Mouse (Mus musculus): ENCODE results near the gene Ufsp1. TPM values are rescaled to one million over a fixed set of nuclear protein-coding genes. Genes with fewer than 3 reads are reported as not detected.
"Not testable (repeated sequence)": the region's sequence is repeated elsewhere in the genome, so short reads cannot be mapped to it uniquely, and the experiment has no call there.

Ufsp1 gene
- polyA plus RNA-seq (2016; fragmentation: Nextera tagmentation; extraction: Ambion mirVana), result 6.0 and 7.2 TPM in 2 replicates

DNA sequence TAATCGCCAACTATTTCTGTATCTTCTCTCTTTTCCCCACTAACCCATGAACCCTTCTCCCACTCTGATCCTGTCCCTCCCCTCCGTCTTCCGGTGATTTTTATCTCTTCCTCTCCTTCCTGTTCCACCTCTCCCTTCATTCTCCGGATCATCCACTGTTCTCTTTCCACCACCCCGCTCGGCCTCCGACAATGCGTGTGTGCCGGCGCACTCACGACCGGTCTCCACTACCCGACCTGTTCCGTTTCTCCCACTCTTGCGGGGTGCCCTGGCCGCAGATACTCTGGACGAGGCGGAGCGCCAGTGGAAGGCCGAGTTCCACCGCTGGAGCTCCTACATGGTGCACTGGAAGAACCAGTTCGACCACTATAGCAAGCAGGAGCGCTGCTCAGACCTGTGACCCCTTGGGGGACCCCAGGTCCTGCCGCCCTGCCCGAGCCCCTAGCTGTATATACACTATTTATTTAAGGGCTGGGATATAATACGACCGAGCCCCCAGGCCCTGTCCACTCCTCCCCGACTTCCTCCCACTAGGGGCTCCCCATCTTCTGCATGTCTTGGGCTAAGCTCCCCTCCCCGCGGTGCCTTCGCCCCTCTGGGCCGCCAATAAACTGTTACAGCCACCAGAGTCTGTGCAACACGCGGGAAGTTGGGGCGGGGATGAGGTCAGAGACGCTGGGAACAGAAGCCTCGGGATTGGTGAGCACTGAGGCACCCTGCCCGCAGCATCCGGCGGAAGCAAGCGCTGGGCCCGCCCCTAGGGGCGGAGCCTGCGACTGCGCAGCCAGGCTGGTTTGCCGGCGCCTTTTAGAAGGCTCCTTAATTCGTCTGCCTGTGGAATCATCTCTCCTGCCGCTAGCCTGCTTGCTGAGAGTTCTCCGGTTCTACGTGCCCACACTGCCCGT is at the start of gene Ufsp1:
TSS of gene Ufsp1 (plus strand) at position 791 of the 905 bp plus-strand sequence.
- ATAC-seq (ENCODE audit: low FRiP score), result peak; percentile 97
- peaks cover 40% of the 10 kb centered on the region for H3K27me3 ChIP-seq
- H3K27ac ChIP-seq, result peak within 1 kb of the TSS; percentile 93
- H3K36me3 ChIP-seq (replicated peaks), result peaks cover 43% of the 10 kb centered on the region
- H3K9me3 ChIP-seq, result no peaks in the 10 kb centered on the region
- peak within 1 kb of the TSS; percentile 82 for H3K4me2 ChIP-seq
- peak within 1 kb of the TSS; percentile 47 for H3K4me3 ChIP-seq (replicated peaks)
- peak within 1 kb of the TSS; percentile 64 for H3K9ac ChIP-seq
- H3K4me1 ChIP-seq, result peaks cover 26% of the 10 kb centered on the region
- under 1% methylated on average over 52 of the region's 52 CpGs for WGBS

DNA sequence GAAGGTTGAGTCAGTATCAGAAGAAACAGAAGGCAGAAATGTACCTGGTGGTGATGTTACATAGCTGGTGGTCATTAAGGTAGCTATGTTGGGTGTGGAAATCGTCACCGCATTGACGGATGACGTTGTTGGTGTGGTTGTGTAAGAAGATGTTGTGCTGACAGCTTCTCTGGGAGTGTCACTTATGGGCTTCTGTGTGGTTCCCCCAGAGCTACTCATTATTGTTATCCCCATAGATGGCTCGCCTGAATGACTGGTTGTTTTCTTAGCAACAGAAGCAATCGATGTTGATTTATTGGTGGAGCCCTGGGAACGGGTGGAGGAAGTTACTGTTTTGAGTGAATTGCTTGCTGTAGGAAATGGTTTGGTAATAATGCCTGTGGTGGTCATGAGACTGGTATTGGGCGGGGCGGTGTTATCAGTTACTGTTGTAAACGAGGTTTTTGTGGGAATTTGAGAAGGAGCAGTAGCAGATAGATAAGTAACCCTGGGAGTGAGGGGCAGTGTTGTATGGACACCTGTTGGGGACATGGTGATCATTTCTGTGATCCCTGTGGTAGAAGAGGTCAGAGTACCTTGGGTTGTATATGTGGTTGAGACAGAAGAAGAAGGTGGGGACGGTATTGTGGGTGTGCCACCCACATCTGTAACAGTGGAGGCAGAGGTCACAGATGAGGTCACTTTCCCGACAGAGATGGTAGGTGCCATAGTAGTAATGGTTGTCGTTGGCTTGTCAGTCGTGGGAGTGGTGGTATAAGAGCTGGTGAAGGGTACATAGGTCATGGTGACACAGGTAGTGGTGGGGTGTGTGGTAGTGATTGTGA is 30.3 kb upstream of the Ufsp1 start:
- Histone ChIP-seq H3K36me3 (replicated peaks) (no peaks in the 10 kb centered on the region), H3K4me2 (no peak overlapping the region), H3K9ac (no peak overlapping the region), H3K4me1 (peaks cover 5% of the 10 kb centered on the region; the same call in 1 of the 2 replicates), H3K27me3 (no peaks in the 10 kb centered on the region), H3K27ac (no peak overlapping the region), H3K9me3 (no peaks in the 10 kb centered on the region), H3K4me3 (replicated peaks) (no peak overlapping the region)
- 91% methylated on average over 14 of the region's 14 CpGs for WGBS
- ATAC-seq (ENCODE audit: low FRiP score), result no peak

GRCm38 (mm10) chr5:137264787-137265186 is 29.6 kb upstream of the Ufsp1 start:
- ATAC-seq (ENCODE audit: low FRiP score), result no peak
- H3K9ac ChIP-seq, result no peak overlapping the region
- no peaks in the 10 kb centered on the region for H3K27me3 ChIP-seq
- H3K27ac ChIP-seq, result no peak overlapping the region
- WGBS, result 93% methylated on average over 11 of the region's 11 CpGs
- H3K4me2 ChIP-seq, result no peak overlapping the region
- no peaks in the 10 kb centered on the region for H3K9me3 ChIP-seq
- H3K36me3 ChIP-seq (replicated peaks), result no peaks in the 10 kb centered on the region
- H3K4me3 ChIP-seq (replicated peaks), result no peak overlapping the region
- H3K4me1 ChIP-seq, result peaks cover 5% of the 10 kb centered on the region; the same call in 1 of the 2 replicates

DNA sequence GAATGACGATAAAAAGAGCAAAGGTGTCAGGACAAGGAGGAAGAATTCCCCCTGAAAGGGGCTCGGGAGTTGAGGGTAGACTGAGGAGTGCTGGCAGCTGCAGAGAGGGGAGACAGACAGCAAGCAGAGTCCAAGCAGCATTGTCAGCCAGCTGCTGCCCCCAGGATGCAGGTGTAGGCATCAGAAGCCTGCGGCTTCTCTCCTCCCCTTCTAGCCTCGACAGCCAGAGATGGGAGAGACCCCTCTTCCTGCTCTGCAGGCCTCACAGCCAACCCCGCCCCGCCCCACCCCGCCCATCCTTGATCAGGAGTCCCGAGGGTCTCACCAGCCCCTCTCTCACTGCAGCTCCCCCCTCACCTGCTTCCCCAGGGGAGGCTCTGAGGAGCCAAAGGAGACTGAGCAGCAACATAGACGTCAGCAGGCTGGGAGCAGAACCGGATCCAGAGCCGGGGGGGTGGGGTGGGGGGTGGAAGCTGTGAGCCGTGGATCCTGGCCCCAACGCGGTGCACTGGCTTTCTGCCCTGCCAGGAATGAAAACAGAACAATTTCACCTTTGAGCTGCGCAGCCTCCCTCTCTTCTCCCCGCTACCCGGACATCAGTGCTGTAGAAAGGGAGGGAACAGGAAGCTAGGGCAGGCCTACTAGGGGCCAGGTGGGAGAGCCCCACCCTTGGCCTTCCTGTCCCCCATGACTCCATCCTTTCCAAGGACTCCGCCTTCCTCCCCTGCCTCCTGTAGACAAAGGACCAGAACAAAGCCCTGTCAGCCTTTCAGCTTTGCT is 26.1 kb upstream of the Ufsp1 start:
- H3K27me3 ChIP-seq, result no peaks in the 10 kb centered on the region
- peaks cover 5% of the 10 kb centered on the region; the same call in 1 of the 2 replicates for H3K4me1 ChIP-seq
- H3K9ac ChIP-seq, result no peak overlapping the region
- H3K9me3 ChIP-seq, result peaks cover 6% of the 10 kb centered on the region
- H3K27ac ChIP-seq, result no peak overlapping the region
- H3K4me2 ChIP-seq, result 0 out of 2 replicates have a peak overlapping the region, but pooled peaks have one; percentile 6
- 30% methylated on average over 14 of the region's 18 CpGs for WGBS
- no peaks in the 10 kb centered on the region for H3K36me3 ChIP-seq (replicated peaks)
- no peak overlapping the region for H3K4me3 ChIP-seq (replicated peaks)
- no peak for ATAC-seq (ENCODE audit: low FRiP score)

GRCm38 (mm10) chr5:137277360-137278342 is 16.8 kb upstream of the Ufsp1 start:
- Histone ChIP-seq H3K4me2 (no peak overlapping the region), H3K27ac (no peak overlapping the region), H3K27me3 (peaks cover 18% of the 10 kb centered on the region; the same call in 1 of the 2 replicates), H3K9me3 (peaks cover 6% of the 10 kb centered on the region), H3K9ac (no peak overlapping the region), H3K4me1 (no peaks in the 10 kb centered on the region), H3K36me3 (replicated peaks) (no peaks in the 10 kb centered on the region), H3K4me3 (replicated peaks) (no peak overlapping the region)
- ATAC-seq (ENCODE audit: low FRiP score), result no peak
- WGBS, result 55% methylated on average over 18 of the region's 18 CpGs

DNA sequence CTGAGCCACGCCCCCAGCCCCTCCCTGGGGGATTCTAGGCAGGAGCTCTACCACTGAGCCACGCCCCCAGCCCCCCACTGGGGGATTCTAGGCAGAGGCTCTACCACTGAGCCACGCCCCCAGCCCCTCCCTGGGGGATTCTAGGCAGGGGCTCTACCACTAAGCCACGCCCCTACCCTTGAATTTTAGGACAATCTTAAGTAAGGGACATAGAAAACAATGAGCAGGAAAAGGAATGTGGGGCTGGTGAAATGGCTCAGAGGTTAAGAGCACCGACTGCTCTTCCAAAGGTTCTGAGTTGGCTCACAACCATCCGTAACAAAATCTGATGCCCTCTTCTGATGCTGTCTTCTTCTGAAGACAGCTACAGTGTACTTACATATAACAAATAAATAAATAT is 10.0 kb upstream of the Ufsp1 start:
- H3K4me1 ChIP-seq, result peaks cover 28% of the 10 kb centered on the region
- 85% methylated on average over 5 of the region's 6 CpGs for WGBS
- not testable (repeated sequence) for ATAC-seq (ENCODE audit: low FRiP score)

GRCm38 (mm10) chr5:137285045-137285444 is 9.4 kb upstream of the Ufsp1 start:
- no peak for ATAC-seq (ENCODE audit: low FRiP score)
- no peaks in the 10 kb centered on the region for H3K9me3 ChIP-seq
- no peak overlapping the region for H3K4me2 ChIP-seq
- H3K36me3 ChIP-seq (replicated peaks), result no peaks in the 10 kb centered on the region
- no peak overlapping the region for H3K27ac ChIP-seq
- WGBS, result 62% methylated on average over 5 of the region's 5 CpGs
- no peak overlapping the region for H3K4me3 ChIP-seq (replicated peaks)
- H3K4me1 ChIP-seq, result peaks cover 28% of the 10 kb centered on the region
- peaks cover 35% of the 10 kb centered on the region for H3K27me3 ChIP-seq
- H3K9ac ChIP-seq, result no peak overlapping the region

More for the DNA sequence above, 10.0 kb upstream of the Ufsp1 start:
- not testable (repeated sequence) for H3K9me3 ChIP-seq; H3K4me2 ChIP-seq; H3K9ac ChIP-seq; H3K27ac ChIP-seq; H3K4me3 ChIP-seq (replicated peaks); H3K36me3 ChIP-seq (replicated peaks)
- H3K27me3 ChIP-seq, result peaks cover 29% of the 10 kb centered on the region

DNA sequence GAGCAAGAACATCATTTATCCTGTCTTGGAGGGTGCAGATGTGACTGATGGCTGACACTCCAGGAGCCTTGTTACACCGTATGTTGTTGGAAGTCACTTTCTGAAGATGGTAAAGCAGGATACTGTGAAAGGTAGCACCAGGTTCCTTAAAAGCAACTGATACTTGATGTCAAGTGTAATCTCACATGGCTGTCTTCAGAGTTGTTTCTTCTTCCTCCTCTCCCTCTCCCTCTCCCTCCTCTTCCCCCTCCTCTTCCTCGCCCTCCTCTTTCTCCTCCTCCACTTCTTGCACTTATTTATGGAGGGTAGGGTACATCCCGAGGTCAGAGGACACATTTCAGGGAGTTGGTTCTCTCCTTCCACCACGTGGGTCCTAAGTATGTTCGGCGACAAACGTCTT is 8.4 kb upstream of the Ufsp1 start:
- H3K4me2 ChIP-seq, result no peak overlapping the region
- H3K27ac ChIP-seq, result no peak overlapping the region
- no peak overlapping the region for H3K9ac ChIP-seq
- no peaks in the 10 kb centered on the region for H3K36me3 ChIP-seq (replicated peaks)
- no peaks in the 10 kb centered on the region for H3K9me3 ChIP-seq
- peaks cover 45% of the 10 kb centered on the region for H3K27me3 ChIP-seq
- no peak for ATAC-seq (ENCODE audit: low FRiP score)
- no peak overlapping the region for H3K4me3 ChIP-seq (replicated peaks)
- 58% methylated on average over 7 of the region's 7 CpGs for WGBS
- peaks cover 28% of the 10 kb centered on the region for H3K4me1 ChIP-seq

GRCm38 (mm10) chr5:137286655-137287031 is 7.8 kb upstream of the Ufsp1 start:
- peaks cover 28% of the 10 kb centered on the region for H3K4me1 ChIP-seq
- no peak overlapping the region for H3K27ac ChIP-seq
- H3K36me3 ChIP-seq (replicated peaks), result no peaks in the 10 kb centered on the region
- peak; percentile 78 for ATAC-seq (ENCODE audit: low FRiP score)
- H3K9me3 ChIP-seq, result no peaks in the 10 kb centered on the region
- H3K4me3 ChIP-seq (replicated peaks), result peak overlapping the region; percentile 51
- WGBS, result 3% methylated on average over 16 of the region's 16 CpGs
- peaks cover 51% of the 10 kb centered on the region for H3K27me3 ChIP-seq
- H3K9ac ChIP-seq, result peak overlapping the region; percentile 48; the same call in 1 of the 2 replicates
- H3K4me2 ChIP-seq, result peak overlapping the region; percentile 88

DNA sequence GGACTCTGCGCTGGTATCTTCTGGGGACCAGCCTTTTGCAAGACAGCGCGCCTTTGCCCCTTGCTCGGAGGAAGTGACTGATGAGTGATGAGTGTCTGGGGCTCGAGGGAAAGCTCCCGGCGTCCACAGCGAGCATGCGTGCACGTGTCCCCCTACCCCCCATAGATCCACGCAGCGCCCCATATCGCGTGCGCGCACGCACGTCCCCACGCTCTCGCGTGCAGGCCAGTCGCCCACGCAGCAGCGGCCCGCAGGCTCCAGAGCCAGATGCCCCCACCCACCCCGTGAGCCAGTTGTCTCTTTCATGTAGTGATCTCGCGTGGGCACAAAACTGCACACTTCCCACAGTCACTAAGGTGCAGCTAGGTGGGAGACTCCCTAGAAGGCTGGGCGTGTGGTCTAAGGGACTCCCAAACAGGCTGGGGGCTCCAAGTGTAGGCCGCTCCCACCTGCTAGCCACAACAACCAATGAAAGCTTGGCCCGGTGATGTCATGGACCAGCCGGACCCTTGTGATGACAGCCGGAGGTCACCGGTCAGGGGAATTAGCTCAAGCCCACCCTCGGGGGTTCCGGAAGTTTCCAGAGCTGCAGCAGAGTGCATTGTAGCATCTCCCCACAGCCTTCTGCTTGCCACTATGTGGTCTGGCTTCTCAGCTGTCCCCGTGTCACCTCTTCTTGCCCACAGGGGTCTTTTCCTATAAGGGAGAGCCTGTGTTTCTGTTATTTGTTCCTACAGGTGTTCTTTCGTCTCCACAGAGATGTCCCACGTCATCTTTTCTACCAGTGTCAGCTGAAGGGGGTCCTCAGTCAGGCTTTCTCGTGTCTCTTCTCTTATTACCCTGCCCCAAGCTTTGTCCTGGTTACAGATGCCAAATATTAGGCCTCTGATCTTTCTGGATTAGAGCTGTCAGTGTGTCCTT is 7.1 kb upstream of the Ufsp1 start, which contains the start of gene Ache:
TSS of gene Ache (plus strand) at position 488 of the 921 bp plus-strand sequence.
- WGBS, result 1% methylated on average over 40 of the region's 40 CpGs
- Histone ChIP-seq H3K9me3 (no peaks in the 10 kb centered on the region), H3K36me3 (replicated peaks) (no peaks in the 10 kb centered on the region), H3K4me3 (replicated peaks) (peak within 1 kb of the TSS; percentile 51), H3K9ac (peak within 1 kb of the TSS; percentile 48), H3K4me1 (peaks cover 28% of the 10 kb centered on the region), H3K4me2 (peak within 1 kb of the TSS; percentile 88), H3K27me3 (peaks cover 58% of the 10 kb centered on the region), H3K27ac (peak within 1 kb of the TSS; percentile 1; the same call in 1 of the 2 replicates)
- peak; percentile 54 for ATAC-seq (ENCODE audit: low FRiP score)
